9 mouse cellular contexts compared by ENCODE assay signal in the genomic region with DNA sequence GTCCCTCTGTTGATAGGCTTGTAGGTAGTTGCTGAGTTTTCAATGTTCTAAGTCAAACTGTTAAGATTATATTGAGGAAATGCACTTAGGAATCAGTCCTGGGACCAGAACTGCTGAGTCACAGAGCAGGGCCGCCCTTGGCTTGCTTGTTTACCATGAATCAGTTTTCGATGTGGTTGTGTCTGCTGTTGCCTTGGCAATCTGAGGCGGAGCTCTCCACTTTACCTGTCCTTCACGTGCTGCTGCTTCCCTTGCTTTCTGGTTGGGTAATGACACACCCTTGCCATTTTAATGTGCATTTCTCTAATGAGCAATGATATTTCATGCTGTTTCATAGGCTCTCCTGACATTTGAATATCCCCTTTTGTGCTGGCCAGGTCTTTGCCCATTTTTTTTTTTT.
DNase-seq lines count a peak whose midpoint lies in the region; ATAC-seq and TF ChIP-seq lines count a peak whose summit lies in the region.
"Had no signal": no experiment of that assay in that cellular context is flagged by ENCODE, and none has a peak within 500 bp of the region (broad histone marks: within the 10 kb centered on the region; RNA-seq: fewer than 3 reads in every experiment).

No protein-coding gene starts in this region.

- DNase-seq in lung, postnatal 0 days (ENCODE audit: low spot score) = peak; percentile 44
- no peak for DNase-seq in lung, postnatal 10 days
- DNase-seq in adrenal gland, postnatal 25 days = peak; percentile 16
- peak; percentile 84 for DNase-seq in liver
- DNase-seq in right cerebral cortex, postnatal 14 days = no peak
- DNase-seq in thymus, postnatal 14 days = no peak
- DNase-seq in left cerebral cortex, postnatal 4 days = no peak
- DNase-seq: cerebellum, adult 8-10 months had no signal

- H3K4me2 ChIP-seq in lung, postnatal 0 days (replicated peaks; ENCODE audit: low read depth, low read length) = no peak overlapping the region
- H3K4me2 ChIP-seq in stomach, embryonic 16.5 days (ENCODE audit: low read depth, low read length) = no peak overlapping the region

- no peaks in the 10 kb centered on the region for H3K9me3 ChIP-seq in lung, postnatal 0 days (ENCODE audit: low read length)
- H3K9me3 ChIP-seq in stomach, embryonic 16.5 days (replicated peaks; ENCODE audit: control insufficient read depth, low read length) = no peaks in the 10 kb centered on the region

- no peak overlapping the region for H3K27ac ChIP-seq in lung, postnatal 0 days (ENCODE audit: low read length)
- H3K27ac ChIP-seq in stomach, embryonic 16.5 days (ENCODE audit: low read length) = no peak overlapping the region

- H3K27me3 ChIP-seq in lung, postnatal 0 days (replicated peaks; ENCODE audit: insufficient read depth, low read length) = no peaks in the 10 kb centered on the region
- H3K27me3 ChIP-seq in stomach, embryonic 16.5 days (ENCODE audit: control insufficient read depth, insufficient read depth, low read length) = no peaks in the 10 kb centered on the region

- TF ChIP-seq CTCF in lung, postnatal 0 days (IDR thresholded peaks at IDR 0.05) = no peak

- H3K9ac ChIP-seq in lung, postnatal 0 days (replicated peaks; ENCODE audit: low read depth) = no peak overlapping the region
- no peak overlapping the region for H3K9ac ChIP-seq in stomach, embryonic 16.5 days (ENCODE audit: low read length)

- no peak for TF ChIP-seq EP300 in lung, postnatal 0 days (IDR thresholded peaks at IDR 0.05)

- intact Hi-C loops in left cerebral cortex, postnatal 4 days (cut with DNase I) = no loop called here

- H3K36me3 ChIP-seq in lung, postnatal 0 days (ENCODE audit: insufficient read depth, low read length) = no peaks in the 10 kb centered on the region
- H3K36me3 ChIP-seq in stomach, embryonic 16.5 days (ENCODE audit: control insufficient read depth, insufficient read depth, low read length) = no peaks in the 10 kb centered on the region

- WGBS in lung, postnatal 0 days = 23% methylated on average over 4 of the region's 4 CpGs
- 28% methylated on average over 4 of the region's 4 CpGs for WGBS in stomach, embryonic 16.5 days

- no peak overlapping the region for H3K4me3 ChIP-seq in lung, postnatal 0 days (ENCODE audit: low read depth, low read length)
- H3K4me3 ChIP-seq in stomach, embryonic 16.5 days (replicated peaks; ENCODE audit: low read length) = no peak overlapping the region

- no peaks in the 10 kb centered on the region for H3K4me1 ChIP-seq in lung, postnatal 0 days (ENCODE audit: insufficient read depth, low read depth, low read length)
- H3K4me1 ChIP-seq in stomach, embryonic 16.5 days (ENCODE audit: control insufficient read depth, insufficient read depth, low read length) = no peaks in the 10 kb centered on the region

- peak; percentile 59 for ATAC-seq in lung, postnatal 0 days
- peak; percentile 82; the same call in 1 of the 2 replicates for ATAC-seq in stomach, embryonic 16.5 days (ENCODE audit: insufficient read depth, low FRiP score)

Comparison
In these comparisons a context has a peak if more than half of its experiments do, and no peak if none do; other contexts are left out.
1. DNase-seq: peak in lung, postnatal 0 days (single experiment), adrenal gland, postnatal 25 days (single experiment) and liver (single experiment); none in lung, postnatal 10 days (single experiment), right cerebral cortex, postnatal 14 days (single experiment), thymus, postnatal 14 days (single experiment) and left cerebral cortex, postnatal 4 days (single experiment).